Mouse (Mus musculus): Measurements from ENCODE around the gene Pkdrej.

DNA sequence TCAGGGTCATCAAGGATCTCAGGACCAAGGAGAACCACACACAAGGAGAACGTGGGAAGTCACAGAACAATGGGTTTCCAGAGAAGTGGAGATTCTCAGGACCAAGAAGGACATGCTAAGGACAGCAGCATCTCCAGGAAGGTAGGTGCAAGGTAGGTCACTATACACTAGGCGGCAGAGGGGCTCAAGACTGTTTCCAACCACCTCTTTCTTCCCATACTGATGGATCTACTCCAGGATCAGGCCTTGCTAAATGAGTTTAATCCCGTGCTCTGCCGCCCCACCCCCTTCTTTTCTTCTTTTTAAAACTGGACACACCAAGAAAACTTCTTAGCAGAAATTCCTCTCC, 451 bp upstream of the Pkdrej start:
- TF ChIP-seq CTCF (IDR thresholded peaks at IDR 0.05; ENCODE audit: extremely low read depth, insufficient read depth, low read length): no peak
- no peak for TF ChIP-seq POLR2A (IDR thresholded peaks at IDR 0.05; ENCODE audit: extremely low read depth, insufficient read depth, low read length)
